Mouse (Mus musculus) cerebellum, adult 11-12 months (tissue): ENCODE measurements around the gene Spaca3.

Source experiments
- DNase-seq: peaks from one replicate; pipeline ENCODE4 v3.0.0; 2022

Gene Spaca3

DNA sequence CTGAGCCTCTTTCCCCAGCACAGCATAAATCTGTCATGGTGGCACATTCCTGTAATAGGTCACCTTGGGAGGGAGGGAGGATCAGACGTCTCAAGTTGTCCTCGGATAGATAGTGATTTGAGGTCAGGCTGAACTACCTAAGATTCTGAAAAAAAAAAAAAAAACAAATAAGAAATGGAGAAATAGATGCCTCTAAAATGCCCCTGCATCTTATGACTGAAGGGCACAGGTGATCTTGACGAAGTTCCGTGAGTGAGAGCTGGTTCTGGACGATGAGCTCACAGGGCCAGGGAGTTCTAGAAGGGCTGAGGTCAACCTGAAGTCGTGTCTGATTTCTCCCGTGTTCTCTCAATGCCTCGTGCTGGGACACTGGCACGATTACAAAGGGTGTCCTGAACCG is at the start of gene Spaca3:
TSS of gene Spaca3 (plus strand) at position 301 of the 400 bp plus-strand sequence.
- DNase-seq = no peak

DNA sequence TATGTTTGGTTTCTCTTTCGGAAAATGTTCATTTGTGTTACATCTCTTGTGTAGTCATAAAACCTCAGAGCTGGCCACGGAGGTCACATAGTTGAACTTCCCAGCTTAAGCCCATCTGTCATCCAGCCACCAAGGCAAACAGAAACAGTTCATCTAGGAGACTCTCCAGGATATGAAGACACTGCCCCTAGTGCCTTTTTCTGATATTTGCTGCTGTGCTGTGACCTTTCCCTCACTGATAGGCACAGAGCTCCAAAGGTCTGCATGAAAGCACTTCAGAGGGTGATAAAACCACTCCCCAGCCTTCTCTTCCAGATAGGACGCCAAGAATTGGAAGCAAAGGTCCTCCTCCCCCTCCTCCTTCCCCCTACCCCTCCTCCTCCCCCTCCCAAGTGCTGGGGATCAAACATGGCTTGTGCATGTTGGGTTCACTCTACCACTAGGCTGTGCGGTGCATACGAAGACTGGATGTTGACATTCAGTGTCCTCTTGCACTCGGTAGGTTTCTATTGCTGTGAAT is 49.6 kb upstream of the Spaca3 start:
- DNase-seq = no peak

DNA sequence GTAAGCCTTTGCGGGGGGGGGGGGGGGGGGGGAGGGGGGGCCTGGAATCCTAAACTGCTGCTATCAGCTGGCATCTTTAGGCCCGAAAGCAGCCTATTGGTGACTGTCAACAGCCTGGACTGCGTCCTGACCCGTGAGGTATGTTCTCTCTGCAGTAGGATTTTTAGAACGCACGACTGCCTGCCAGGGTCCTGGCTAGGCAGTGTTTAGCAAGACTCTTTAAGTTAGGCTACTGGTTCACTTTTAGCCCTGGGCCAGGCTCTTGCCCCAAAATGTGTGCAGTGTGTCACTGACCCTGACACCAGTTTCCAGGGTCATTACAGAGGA is 48.5 kb upstream of the Spaca3 start:
- no peak for DNase-seq

DNA sequence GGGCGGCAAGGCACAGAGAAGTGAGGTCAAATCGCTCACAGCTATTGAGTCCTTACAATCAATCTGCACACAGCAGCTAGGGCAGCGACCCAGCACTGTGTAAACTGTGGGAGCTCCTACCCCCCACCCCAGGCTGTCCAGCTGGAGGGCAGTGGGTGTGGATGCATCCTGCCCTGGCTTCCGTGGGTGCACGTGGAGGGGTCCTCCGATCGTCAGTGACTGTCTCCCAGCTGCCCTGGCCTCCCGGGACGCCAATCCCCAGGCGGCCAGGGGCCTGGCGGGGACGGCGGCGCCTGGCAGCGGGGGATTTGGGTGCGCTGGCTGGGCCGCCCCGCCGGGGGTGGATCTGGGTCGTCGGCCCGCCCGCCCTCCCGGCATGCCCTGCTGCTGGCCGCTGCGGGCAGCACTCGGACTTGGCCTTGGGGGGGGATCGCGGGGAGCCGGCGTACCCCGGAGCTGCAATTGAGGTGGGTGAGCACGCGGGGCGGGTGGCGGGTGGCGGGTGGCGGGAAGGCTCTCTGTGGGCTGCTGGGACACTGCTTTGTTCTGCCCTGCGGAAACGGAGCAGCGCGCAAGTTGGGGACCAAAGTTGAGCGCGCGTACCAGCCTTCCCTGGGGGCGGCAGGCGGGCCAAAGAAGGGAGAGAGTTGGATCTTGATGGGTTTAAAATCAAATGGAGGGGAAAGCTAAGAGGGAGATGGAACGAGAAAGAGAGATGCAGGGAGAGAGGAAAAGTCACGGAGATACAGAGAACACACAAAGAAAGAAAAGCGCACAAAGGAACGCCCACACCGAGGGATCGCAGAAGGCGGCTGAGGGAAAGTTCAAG is 48.0 kb upstream of the Spaca3 start, which contains the start of gene Tmem98:
TSS of gene Tmem98 (plus strand) at position 183 of the 829 bp plus-strand sequence.
- peak; percentile 36 for DNase-seq

DNA sequence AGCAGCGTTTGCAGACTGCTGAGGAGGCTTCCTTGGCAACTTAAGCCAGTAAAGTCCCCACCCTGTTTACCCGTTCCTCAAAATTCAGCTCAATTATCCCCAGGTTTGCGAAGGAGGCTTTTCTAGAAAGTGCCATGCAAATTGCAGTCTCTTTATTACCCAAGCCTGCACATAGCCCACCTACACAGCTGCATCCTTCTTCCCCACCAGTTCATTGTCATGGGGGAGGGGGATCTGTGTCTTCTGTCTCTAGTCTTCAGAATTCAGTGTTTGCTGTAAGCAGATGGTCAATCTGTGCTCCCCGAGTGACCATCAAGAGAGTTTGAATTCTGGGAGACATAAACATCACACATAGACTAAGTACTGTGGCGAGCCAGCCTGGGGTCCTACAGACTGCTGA is 47.0 kb upstream of the Spaca3 start:
- DNase-seq = no peak

DNA sequence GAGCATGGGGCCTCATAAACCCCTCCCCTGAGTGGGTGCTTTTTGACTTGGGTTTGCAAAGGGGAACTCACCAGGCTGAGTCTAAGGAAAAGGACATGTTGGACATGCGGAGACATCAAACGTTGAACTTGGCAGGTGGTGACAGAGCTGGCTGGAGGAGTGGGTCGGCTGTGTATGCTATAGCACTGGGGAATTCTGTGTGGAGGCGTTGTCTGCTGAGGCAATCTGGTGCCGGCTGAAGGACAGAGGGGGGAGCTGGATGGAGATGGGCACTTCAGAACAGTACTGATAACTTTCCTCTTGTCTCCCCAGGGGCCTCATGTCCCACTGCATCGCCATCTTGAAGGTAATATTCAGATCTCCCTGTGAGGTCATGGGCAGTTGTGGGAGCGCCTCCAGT is 42.8 kb upstream of the Spaca3 start:
- DNase-seq = no peak

DNA sequence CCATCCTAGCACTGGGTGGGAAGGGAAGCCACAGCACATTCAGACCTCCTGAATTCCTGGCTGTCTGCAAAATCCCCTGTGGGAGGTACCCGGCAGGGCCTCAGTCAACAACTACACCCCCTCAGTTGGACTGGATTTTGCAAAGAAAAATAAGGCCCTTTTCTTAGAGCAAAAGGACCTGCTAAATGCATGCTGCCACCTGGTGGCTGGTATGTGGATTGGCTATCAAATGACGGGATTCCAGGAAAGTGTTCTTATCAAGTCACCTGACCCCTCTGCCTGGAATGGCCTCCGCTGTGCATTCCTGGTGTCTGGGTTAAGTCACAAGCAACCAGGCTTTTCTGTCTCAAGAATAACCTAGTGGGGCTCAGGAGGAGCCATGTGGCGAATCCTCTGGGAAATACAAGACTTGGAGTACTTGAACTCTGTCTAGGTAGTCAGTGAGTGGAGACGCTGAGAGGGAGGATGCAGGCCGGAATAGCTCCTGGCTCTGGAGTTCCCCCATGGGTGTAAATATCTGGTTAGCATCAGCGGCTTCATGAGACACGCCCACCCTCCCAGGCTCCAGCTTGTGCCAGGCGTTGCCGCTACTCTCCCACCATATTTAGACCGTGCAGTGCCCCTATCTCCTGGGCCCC is 40.0 kb upstream of the Spaca3 start:
- peak; percentile 49 for DNase-seq

DNA sequence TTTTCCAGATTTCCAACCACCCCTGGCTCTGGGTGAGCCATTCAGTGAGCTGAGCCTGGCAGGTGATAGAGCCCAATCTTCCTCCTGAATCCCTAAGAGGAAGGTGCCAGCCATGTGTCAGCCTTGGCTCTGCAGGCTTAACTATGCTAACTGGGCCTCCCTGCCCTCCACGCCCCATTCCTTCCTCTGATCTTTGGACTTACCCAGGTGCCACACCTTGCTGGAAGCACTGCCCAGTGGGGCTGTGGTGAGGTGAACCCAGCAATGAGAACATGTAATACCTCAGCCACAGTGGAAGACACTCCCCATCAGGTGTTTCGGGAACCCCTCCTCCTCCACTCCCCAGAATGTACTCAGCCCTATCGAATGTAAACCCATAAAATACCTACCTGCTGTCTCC is 38.1 kb upstream of the Spaca3 start:
- DNase-seq = no peak

DNA sequence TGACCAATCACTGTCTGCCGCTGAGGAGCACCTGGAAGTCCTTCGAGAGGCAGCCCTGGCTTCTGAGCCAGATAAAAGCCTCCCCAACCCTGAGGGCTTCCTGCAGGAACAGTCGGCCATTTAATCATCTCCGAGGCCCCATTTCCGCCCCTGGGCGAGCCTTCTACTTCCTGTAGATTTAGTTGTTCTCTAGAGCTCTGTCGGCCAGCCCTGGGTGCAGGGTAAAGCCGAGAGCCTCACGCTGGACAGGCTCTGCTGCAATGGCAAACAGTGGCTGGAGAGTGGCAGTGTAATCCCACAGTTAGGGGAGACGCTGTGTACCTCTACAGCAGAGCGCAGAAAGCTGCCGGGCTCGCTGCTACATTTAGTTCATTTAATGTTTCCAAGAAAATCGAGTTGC is 36.9 kb upstream of the Spaca3 start:
- no peak for DNase-seq

DNA sequence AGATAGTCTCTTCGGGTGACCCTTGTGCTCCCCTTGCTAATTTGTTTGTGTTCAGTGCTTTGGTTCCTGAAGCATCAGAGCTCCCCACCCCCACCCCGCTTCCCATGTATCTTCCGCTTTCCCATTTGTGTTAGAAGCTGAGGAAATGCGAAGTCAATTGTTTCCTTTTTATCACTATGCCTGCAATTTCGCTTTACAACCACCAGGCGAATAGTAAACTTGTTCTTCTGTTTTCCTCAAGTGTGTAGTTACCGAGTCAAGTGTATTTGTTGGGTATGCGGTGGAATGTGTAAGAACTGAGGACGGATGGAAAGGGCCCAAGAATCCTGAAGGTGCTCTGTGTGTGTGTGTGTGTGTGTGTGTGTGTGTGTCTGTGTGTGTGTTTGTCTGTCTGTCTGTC is 36.4 kb upstream of the Spaca3 start:
- no peak for DNase-seq

DNA sequence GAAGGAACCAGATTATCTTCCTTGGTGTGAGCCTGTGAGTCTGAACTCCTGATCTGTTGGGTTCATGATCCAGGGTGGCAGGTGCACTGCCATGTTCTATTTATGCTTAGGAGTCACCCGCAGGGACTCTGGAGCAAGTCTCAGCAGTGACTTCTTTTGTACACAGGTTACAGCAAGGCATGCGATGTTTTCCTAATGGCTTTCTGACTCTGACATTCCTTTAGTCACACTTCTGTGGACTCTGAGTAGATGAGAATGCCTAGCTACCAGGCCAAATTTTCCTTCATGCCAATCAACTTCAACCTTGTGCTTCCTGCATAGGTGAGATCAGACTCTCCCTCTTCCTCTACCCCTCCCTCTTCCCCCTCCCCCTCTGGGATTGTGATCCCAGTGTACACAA is 22.8 kb upstream of the Spaca3 start:
- DNase-seq = no peak

DNA sequence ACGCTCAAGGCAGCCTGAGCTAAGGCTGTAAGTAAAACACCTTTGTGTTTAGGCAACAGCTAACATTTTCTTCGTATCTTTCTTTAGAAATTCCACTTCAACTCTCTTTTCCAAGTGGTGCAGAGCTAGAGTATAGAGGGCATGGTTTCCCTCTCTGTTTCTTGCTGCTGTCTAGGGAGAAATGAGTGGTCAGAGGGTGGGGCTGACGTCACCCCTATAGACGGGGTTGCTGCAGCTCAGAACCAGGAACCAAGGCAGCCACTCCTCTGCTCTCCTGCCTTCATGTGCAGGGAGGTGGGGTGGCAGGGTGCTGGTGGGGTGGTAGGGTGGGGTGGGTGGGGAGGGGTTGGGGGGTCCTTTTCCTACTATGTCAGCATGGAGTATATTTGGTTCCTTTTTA is 22.3 kb upstream of the Spaca3 start:
- DNase-seq = no peak

DNA sequence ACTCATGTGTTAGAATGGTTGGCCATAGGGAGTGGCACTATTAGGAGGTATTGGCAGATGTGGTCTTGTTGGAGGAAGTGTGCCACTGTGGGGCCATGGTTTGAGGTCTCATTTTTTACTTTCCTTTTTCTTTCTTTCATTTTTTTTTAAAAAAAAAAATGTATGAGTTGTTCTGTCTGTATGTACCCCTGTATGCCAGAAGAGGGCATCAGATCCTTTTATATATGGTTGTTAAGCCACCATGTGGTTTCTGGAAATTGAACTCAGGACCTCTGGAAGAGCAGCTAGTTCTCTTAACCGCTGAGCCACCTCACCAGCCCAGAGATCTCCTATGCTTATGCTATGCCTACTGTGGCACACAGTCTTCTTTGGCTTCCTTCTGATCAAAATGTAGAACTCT is 19.4 kb upstream of the Spaca3 start:
- no peak for DNase-seq

DNA sequence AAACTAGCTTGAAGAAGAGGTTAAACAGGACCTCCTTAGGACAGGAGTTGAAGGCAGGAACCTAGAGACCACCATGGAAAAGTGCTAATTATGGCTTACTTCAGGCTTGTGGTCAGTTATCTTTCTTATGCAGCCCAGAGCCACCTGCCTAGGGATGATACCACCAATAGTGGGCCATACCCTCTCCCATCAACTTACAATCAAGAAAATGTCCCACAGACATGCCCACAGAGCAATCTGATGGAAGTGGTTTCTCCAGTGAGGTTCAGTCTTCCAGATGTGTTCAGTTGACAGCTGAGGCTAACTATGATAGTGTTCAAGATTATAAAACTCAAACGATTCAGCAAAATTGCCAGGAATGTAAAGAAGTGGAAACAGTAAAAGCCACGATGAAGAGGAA is 14.7 kb upstream of the Spaca3 start:
- no peak for DNase-seq

DNA sequence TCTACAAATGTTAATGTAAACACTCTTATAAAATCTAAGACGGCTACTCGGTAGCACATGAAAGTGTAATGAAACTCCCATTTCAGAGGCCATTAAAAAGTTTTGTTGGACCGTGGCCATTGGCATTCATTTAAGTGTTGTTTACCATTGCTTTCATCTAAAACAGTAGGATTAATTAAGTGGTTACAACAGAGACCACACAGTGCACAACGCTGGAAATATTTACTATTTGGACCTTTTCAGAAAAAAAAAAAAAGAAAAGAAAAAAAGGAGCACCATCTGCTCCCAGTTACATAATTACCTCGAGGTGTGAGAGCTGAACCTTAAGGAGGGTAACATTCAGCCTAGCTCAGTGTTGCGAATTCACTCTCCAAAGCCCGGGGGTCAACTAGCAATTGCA is 12.7 kb upstream of the Spaca3 start:
- DNase-seq = no peak

DNA sequence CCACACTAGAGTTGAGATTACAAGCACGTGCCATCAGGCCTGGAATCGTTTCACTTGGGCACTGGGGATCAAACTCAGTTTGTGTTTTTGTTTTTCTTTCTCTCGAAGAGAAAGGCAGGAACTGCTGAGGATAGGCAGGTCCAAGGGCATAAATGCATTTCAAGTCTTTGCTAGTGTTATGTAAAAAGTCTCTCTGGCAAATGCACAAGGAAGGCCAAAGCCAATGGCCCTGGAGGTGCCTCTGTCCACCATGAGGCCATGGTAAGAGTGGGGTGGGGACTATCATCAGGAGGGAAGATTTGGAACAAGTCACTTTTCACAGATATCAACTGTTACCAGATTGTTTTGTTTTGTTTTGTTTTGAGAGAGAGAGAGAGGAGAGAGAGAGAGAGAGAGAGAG is 12.1 kb upstream of the Spaca3 start:
- no peak for DNase-seq

DNA sequence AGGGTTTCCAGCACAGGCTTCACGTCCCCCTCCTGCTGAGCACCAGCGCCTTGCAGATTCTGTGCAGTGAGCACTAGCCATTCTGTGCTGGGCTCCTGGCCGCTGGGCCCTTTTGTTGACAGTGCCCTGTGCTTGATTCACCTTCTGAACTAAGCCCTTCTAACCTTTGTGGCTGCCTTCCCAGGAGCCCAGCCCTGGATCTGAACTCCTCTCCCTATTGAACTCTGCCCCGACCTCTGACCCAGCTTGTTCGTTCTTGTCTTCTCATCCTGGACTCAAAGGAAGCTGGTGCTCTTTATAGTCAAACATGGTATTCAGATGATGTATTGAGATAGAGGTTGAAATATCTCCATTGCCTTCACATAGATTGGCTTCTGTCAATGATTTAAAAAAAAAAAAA is 10.0 kb upstream of the Spaca3 start:
- no peak for DNase-seq

DNA sequence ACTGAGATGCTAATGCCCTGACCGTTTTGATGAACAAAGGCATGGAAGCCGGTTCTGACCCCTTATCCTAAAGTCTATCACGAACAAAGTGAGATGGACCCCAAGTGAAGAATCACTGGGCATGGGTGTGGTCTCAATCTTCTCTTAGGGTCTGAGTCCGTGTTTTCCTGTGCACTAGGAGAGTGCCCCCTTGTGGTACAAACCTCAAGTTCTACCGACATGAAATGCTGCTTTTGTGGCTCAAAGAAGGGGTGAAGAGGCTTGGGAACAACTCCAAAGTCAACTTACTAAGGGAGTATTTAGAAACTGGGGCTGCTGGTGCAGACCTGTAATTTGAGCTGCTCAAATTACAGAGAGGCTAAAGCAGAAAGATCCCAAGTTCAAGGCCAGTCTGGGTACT is 6.3 kb upstream of the Spaca3 start:
- DNase-seq = no peak

DNA sequence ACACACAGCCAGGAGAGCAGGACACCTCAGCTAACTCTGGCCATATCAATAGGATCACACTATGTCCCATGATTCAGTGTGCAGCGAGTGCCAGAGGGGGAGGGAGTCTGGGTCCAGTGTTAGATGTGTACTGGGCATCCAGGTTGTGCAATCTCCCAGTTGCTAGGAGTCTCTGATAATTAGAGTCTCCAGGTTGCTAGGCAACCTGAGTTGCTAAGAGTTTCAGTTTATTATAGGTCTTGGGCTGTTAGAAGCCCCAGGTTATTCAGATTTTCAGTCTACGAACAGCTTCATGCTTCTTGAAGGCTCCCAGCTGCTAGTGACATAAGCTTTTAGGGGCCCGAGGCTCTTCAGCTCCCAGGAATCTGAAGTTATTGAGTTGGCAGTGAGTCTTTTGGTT is 5.2 kb upstream of the Spaca3 start:
- DNase-seq = no peak

DNA sequence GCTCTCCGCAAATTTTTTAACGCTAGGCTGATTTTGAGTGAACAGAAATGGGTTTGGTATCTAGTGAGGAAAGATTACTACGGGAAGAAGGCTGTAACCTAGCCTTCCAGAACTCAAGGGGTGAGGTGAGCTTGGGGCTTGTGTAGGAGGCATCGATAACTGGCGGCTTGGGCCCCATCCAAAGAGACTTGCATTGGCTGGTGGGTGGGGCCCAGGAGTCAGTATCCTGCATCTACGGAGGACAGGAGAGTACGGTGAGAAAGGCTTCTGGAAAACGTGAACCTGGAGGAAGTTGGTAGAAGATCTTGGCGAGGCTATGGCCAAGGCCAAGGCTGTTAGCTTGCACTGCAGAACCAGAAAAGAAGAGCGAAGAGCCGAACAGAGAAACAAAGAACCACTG is 3.7 kb upstream of the Spaca3 start:
- DNase-seq = no peak

DNA sequence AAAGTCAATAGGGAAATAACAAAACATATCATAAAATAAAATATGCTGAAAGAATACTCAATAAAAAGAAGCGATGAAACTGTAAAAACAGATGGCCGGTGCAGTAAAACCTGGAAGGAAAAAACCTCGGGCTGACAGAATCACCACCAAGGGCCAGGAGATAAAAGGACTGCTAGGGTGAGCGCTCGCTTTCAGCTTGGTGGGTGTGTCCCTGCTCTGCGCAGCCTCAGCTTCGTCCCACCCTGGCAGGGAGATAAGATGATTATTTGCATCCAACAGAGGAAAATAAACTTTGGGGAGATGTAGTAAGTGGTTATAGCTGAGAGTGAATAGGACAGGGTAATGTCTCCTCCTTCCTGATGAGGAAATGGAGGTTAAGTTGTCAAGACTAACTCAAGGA is 3.3 kb upstream of the Spaca3 start:
- no peak for DNase-seq

DNA sequence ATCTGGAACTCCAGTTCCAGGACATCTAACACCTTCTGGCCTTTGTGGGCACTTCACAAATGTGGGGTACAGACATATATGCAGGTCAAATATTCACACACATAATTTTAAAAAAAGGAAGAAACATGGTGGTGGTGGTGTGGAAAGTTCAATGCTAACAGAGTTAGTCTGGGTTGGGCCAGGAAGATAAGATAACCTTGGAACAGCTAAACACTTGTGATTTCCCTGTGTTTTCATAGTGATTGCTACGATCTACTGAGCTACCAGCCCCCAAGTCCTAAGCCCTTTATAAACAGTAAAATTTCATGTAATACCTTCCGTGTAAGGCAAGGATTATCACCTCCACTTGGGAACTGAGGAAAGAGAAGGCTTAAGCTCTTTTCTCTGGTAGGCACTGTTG is 1.3 kb upstream of the Spaca3 start:
- DNase-seq = no peak

DNA sequence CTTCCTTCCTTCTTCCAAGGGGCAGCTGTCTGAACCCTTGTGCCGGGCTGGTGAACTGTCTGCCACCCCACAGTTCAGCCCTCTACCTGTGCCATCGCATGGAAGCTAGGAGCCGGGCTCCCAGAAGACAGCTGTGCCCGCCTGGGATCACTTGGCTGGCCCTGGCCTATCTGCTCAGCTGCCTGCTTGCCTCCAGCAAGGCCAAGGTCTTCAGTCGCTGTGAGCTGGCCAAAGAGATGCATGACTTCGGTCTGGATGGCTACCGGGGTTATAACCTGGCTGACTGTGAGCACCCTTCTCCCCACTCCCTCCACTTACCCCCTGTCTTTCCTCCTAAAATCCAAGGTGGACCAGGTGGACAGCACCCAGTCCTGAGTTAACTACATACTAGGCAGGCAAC is 4.8 kb downstream of the Spaca3 start:
- DNase-seq = no peak

DNA sequence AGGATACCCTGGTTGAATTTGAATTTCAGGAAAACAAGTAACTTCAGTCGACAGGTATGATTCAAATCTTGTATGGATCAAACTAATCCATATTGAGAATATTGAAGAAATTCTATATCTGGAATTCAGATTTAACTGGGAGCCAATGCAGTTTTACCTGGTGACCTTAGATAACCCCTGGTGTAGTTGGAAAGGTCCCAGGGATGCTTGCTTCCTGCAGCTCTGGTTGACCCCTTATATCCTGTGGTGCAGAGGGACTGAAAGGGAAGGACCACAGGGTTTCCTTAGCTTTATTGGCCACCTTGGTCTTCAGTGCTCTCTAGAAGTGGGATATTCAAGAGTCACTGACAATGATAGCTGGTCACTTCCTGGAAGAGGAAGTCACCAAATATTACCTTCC is 9.9 kb downstream of the Spaca3 start:
- DNase-seq = no peak
